Mouse (Mus musculus): Measurements from ENCODE around the gene Pld2. TPM values are rescaled to one million over a fixed set of nuclear protein-coding genes. Genes with fewer than 3 reads are reported as not detected.
A peak's percentile ranks its signal among the peaks of the same experiment; 100 is the strongest.

Gene Pld2
- total RNA-seq, 2 experiments from 2014 or later, result 13.3 to 15.8 TPM

DNA sequence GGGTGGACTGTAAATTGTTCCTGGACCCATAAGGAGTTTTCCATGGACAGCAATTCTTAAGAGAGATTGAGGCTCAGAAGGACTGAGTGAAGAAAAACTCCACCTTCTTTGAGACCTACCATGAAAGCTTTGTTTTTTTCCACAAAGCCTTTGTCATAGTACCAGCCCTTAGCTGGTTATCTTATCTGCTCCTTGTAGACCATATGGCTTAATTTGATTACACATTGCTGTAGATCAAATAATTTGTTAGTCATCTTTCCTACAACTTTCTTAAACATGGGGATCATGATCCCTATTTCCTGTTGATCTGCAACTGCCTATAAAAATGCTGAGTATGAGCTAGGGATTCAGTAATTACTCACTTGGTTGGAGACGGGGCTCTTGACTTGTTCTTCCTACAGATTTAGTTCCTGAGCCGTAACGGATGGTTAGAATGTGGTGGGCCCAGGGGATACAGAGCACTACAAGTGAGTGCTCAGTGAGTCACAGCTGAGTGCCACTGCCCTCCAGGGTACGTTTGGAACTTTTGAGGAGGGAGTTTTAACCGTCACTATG, 32.6 kb downstream of the Pld2 start:
- no peak for DNase-seq (ENCODE audit: low spot score in 2 of 2)

DNA sequence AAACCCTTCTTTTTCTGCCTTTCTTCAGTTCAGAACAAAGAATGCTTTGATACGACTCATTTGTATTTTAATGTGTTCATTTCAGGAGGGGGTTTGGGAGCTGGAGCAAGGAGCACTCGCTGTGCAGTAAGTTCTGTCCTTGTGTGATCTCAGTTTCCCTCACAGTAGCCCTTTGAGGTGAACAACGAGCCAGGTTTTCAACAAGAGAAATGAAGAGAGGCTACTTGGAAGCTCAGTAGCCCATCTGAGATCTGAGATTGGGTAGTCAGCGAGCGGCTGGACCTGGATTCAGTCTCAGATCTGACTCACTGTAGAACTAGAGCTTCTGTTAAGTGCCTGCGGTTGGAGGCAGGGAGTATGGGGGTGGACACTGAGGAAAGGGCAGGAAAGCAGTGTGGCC, 34.0 kb downstream of the Pld2 start:
- no peak for DNase-seq (ENCODE audit: low spot score in 2 of 2)

DNA sequence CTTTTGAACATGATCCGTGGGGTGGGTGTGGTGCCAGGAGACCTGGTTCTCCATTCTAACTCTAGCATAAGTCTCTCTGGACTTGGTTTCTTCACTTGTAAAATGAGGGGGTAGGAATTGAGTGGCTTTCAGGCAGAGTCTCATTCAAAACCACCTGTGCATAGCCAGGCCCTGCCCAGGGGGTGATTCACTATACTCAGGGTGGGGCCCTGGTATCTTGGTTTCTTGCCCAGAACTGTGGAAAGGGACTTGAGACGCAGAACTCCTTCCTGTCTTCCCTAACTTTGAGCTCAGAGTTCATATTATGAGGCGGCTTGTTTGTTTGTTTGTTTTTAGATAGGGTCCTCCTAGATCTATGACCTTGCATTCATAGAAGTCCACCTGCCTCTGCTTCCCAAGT, 37.3 kb downstream of the Pld2 start:
- no peak for DNase-seq (ENCODE audit: low spot score in 2 of 2)

DNA sequence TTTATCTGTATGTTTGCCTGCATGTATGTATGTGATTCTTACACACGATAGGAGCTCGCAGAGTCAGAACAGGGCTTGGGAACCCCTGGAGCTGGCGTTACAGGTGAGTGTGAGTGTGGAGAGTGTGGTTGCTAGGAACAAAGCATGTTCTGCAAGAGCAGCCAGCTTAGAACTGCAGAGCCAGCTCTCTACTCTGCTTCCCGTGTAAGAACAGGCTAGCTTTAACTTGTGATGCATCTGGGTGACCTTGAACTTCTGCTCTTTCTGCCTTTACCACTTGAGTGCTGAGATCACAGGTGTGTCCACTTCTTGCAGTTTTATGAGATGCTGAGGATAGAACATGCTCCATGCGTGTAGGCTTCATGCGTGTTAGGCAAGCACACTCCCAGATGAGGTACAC, 39.1 kb downstream of the Pld2 start:
- DNase-seq (ENCODE audit: low spot score in 2 of 2), result no peak

GRCm38 (mm10) chr11:70579710-70580357, 40.0 kb downstream of the Pld2 start:
- no peak for DNase-seq (ENCODE audit: low spot score in 2 of 2)

DNA sequence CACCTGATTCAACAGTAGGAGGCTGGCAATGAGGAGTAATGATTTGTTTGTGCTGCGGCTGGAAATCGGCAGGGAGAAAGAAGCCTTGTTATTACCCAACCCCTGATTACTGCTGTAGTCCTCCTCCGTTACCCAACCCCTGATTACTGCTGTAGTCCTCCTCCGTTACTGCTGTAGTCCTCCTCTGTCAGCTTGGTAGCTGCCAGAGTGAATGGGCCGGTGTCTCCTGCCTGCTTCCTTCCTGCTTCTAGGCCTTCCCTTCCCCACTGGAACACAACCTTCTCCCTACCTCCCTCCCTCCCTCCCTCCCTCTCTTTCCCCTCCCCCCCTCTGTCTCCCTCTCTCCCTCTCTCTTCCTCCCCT, 40.5 kb downstream of the Pld2 start:
- no peak for DNase-seq (ENCODE audit: low spot score in 2 of 2)

DNA sequence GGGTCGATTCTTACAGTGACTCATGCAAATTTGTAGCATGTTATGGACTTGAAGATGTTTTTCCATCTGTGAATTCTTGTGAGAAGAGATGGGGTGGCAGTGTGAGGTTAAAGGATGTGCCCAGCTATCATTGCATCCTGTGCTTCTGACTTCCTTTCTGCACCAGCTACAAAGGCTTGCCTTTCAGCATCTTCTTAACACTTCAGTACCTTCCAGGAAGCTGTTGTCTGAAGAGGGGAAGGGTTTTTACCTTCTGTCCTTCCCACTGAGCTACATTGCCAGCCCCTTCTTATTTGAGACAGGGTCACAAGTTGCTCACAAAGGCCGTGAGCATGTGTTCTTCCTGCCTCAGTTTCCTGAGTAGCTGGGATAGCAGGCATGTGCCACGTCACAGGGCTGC, 41.1 kb downstream of the Pld2 start:
- DNase-seq (ENCODE audit: low spot score in 2 of 2), result no peak

- DNase-seq (ENCODE audit: low spot score in 2 of 2), result no peak
Measured at GRCm38 (mm10) chr11:70582196-70582595, 42.3 kb downstream of the Pld2 start.

- no peak for DNase-seq (ENCODE audit: low spot score in 2 of 2)
Measured at GRCm38 (mm10) chr11:70583022-70583714, 43.3 kb downstream of the Pld2 start.

- no peak for DNase-seq (ENCODE audit: low spot score in 2 of 2)
Measured at GRCm38 (mm10) chr11:70583775-70584174, 43.9 kb downstream of the Pld2 start.

GRCm38 (mm10) chr11:70585457-70585856, 45.6 kb downstream of the Pld2 start:
- no peak for DNase-seq (ENCODE audit: low spot score in 2 of 2)

DNA sequence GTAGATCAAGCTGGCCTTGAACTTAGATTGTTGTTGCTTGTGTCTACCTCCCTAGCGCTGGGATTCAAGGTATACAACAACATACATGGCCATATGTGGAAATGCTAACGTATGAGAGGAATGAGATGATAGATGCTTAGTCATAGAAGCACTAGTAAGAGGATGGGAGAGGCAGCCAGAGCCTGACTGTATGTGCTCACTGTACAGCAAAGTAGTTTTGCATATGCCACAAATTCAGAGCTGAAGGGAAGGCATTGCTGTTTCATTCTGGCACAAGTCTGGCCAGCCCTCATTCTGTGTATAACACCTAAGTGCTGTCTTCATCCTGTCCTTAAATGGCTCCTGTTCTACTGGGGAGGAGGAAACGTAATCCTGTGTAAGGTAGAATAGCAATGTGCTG, 46.4 kb downstream of the Pld2 start:
- DNase-seq (ENCODE audit: low spot score in 2 of 2), result no peak

GRCm38 (mm10) chr11:70586954-70587353, 47.1 kb downstream of the Pld2 start:
- DNase-seq (ENCODE audit: low spot score in 2 of 2), result no peak

DNA sequence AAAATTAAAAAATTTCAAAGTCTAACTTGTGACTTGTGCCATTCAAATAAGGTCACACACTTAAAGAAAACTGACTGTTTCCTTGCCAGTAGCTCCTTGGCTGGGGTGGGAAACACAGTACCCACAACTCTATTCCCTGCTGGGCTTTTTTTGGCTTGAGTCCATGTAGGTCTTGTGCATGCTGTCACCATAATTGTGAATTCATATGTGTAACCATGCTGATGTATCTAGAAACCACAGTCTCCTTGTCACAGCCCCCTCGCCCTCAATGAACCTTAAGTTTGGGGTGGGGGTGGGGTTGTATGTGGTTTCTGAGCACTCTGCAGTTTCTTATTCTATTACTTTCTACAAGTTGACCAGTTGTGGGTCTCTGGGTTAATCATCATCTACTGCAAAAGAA, 51.9 kb downstream of the Pld2 start:
- no peak for DNase-seq (ENCODE audit: low spot score in 2 of 2)

DNA sequence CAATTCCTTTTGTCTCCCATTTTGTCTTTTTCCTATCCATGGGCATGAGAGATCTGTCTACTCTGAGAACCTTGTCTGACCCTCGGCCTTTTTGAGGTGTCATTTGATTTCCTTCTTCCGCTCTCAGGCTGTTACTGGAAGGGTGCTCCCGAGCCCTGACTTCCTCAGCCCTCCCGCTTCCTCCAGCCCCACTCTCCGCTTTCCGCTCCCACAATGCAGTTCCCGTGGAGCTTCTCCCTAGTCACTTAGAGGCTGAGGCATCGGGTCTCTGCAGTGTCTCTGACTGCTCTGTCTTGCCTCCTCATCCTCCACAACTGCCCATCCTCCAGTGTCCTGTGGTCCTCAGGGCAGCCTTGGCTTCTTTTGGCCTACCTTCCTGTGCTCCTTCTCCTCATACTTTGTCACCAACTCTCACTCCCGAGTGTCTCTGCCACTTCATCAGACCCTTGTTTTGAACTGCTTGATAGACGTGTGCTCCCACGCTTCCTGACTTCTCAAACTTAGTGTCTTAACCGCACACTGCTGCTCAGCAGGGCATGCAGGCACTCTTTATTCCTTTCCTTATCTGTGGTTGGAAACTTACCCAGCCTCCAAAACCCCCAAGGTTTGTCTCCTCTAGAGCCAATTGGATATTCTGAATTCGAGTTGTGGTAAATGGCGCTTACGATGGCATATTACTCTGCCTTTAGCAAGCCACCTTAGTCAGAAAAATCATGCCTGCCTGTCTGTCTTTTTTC, 54.6 kb downstream of the Pld2 start:
- DNase-seq (ENCODE audit: low spot score in 2 of 2), result no peak

DNA sequence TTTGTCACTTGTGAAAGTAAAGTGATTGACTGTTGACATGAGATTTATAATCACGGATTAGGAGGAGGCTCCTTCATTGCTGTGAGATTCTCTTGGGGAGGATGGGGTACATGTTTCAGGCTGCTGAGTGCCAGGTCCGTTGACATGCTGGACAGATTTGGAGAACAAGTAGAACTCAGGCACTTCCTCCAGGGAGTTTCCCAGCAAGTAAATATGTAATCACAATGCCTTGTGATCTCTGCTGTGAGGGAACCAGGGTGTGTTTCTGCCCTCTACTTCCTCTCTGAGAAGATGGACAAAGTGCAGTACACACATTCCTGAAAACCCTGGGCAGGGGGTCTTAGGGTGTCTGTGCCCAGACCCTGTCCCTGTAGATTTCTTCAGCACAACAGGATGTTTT, 55.8 kb downstream of the Pld2 start:
- DNase-seq (ENCODE audit: low spot score in 2 of 2), result no peak

DNA sequence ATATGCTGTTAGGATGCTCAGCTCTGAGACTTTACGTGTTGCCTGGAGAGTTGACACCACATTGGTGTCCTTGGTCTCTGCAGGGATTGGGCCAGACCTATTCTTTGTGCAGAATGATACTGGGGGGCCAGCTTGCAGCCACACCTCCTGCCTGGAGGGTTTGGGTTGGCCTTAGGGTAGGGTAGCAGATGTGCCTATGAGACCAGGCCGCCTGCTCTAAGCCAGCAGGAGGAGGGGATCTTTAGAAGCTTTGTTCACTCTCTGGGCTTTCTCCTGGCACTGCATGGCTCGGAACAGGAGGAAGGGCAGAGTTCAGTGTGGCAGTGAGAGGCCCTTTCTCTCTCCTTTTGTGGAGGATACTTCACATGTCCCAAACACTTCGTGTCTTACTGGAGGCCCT, 56.2 kb downstream of the Pld2 start:
- no peak for DNase-seq (ENCODE audit: low spot score in 2 of 2)

- DNase-seq (ENCODE audit: low spot score in 2 of 2), result no peak
Measured at GRCm38 (mm10) chr11:70597301-70597700, 57.4 kb downstream of the Pld2 start.

GRCm38 (mm10) chr11:70598451-70598953, 58.6 kb downstream of the Pld2 start:
- no peak for DNase-seq (ENCODE audit: low spot score in 2 of 2)

DNA sequence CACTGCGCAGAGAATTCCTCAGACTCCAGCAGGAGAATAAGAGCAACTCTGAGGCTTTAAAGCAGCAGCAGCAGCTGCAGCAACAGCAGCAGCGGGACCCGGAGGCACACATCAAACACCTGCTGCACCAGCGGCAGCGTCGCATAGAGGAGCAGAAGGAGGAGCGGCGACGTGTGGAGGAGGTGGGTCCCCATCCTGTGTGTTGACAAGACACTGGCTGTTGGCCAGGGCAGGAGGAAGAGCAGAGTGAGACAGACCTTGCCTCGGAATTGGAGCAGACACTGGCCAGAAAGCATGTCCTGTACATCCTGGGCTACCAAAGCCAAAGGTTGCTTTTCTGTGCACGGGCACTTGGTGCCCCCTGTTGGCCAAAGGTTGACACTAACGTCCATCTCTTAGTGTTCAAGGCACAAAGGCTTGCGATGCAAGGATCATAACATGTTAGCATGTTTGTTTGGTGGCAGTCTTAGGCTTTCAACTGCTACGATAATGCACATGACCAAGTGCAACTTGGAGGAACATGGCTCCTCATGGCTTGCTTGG, 65.2 kb downstream of the Pld2 start:
- DNase-seq (ENCODE audit: low spot score in 2 of 2), result peak; percentile 70 to 74

GRCm38 (mm10) chr11:70606717-70607116, 66.9 kb downstream of the Pld2 start:
- no peak for DNase-seq (ENCODE audit: low spot score in 2 of 2)

DNA sequence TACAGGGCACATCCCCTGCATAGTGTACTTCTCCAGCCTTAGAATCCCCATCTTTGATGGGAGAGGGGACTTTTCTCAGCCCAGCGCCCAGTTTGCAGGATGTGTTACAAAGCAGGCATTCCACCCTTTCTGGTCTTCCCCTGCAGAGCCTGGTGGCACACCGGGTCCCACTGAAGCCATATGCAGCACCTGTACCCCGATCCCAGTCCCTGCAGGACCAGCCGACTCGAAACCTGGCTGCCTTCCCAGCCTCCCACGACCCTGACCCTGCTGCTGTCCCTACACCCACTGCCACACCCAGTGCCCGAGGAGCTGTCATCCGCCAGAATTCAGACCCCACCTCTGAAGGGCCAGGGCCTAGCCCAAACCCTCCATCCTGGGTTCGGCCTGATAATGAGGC, 67.7 kb downstream of the Pld2 start:
- DNase-seq (ENCODE audit: low spot score in 2 of 2), result no peak

Data from left cerebral cortex, adult 18-20 months (tissue).